9 mouse cellular contexts compared by ENCODE assay signal in the genomic region with DNA sequence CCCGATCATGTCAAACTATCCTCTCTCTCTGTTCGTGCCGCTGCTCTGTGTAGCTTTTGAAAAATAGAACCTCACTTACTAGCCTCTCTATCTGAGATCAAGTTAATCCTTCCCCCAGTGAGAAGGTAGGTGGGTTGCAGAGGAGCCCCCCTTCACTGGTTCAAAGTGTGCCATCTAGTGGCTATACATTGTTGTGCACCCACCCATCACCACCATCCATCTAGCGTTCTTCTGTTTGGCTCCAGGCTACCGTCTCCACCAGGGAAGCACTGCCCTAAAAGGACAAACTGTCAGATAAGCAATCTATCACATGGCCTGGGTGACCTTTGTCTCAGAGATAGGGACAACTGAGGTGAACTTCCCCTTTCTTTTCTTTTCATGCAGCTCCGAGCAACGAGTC.
DNase-seq lines count a peak whose midpoint lies in the region; ATAC-seq and TF ChIP-seq lines count a peak whose summit lies in the region.
"Had no signal": no experiment of that assay in that cellular context is flagged by ENCODE, and none has a peak within 500 bp of the region (broad histone marks: within the 10 kb centered on the region; RNA-seq: fewer than 3 reads in every experiment).

No protein-coding gene starts in this region.

- H3K36me3 ChIP-seq in midbrain, embryonic 10.5 days: no peaks in the 10 kb centered on the region
- peaks cover 23% of the 10 kb centered on the region; the same call in 1 of the 2 replicates for H3K36me3 ChIP-seq in midbrain, embryonic 13.5 days
- H3K36me3 ChIP-seq in lung, embryonic 14.5 days (ENCODE audit: insufficient read depth): no peaks in the 10 kb centered on the region

- H3K27me3 ChIP-seq in midbrain, embryonic 10.5 days (ENCODE audit: low read depth, poor library complexity, severe bottlenecking): no peaks in the 10 kb centered on the region
- H3K27me3 ChIP-seq in midbrain, embryonic 13.5 days: no peaks in the 10 kb centered on the region
- no peaks in the 10 kb centered on the region for H3K27me3 ChIP-seq in lung, embryonic 14.5 days (ENCODE audit: insufficient read depth, low read length)

- peak; percentile 62 for TF ChIP-seq CTCF in cortical plate, adult 2 months (IDR thresholded peaks at IDR 0.05; ENCODE audit: extremely low read depth, insufficient read depth, low read length)
- peak; percentile 84 for TF ChIP-seq CTCF in lung, embryonic 14.5 days (IDR thresholded peaks at IDR 0.05; ENCODE audit: low read depth)

- peak; percentile 36 for DNase-seq in midbrain, embryonic 10.5 days (ENCODE audit: low spot score)
- DNase-seq in adrenal gland, postnatal 10 days: peak; percentile 61
- DNase-seq in heart, postnatal 14 days: peak; percentile 15 to 45
- peak; percentile 79 for DNase-seq in lung, embryonic 14.5 days
- peak; percentile 53 for DNase-seq in testis, postnatal 10 days (ENCODE audit: low spot score)

- no peaks in the 10 kb centered on the region for H3K9me3 ChIP-seq in midbrain, embryonic 10.5 days (replicated peaks)
- no peaks in the 10 kb centered on the region for H3K9me3 ChIP-seq in midbrain, embryonic 13.5 days
- H3K9me3 ChIP-seq in lung, embryonic 14.5 days (ENCODE audit: low read depth, low read length): no peaks in the 10 kb centered on the region

- no peak for ATAC-seq in midbrain, embryonic 13.5 days
- peak; percentile 14; the same call in 1 of the 2 replicates for ATAC-seq in lung, embryonic 14.5 days (ENCODE audit: insufficient read depth)
- ATAC-seq in erythroblast, adult 5-6 weeks (replicated peaks; ENCODE audit: low FRiP score, poor library complexity, severe bottlenecking): no peak

- H3K9ac ChIP-seq in midbrain, embryonic 13.5 days (replicated peaks): no peak overlapping the region
- no peak overlapping the region for H3K9ac ChIP-seq in lung, embryonic 14.5 days

- 58% methylated on average over 7 of the region's 7 CpGs for WGBS in midbrain, embryonic 10.5 days
- WGBS in midbrain, embryonic 13.5 days: 53% methylated on average over 7 of the region's 7 CpGs
- WGBS in lung, embryonic 14.5 days: 50% methylated on average over 7 of the region's 7 CpGs

- no peak for TF ChIP-seq POLR2A in cortical plate, adult 2 months (IDR thresholded peaks at IDR 0.05; ENCODE audit: extremely low read depth, insufficient read depth, low read length)

- no peaks in the 10 kb centered on the region for H3K4me1 ChIP-seq in midbrain, embryonic 10.5 days
- no peaks in the 10 kb centered on the region for H3K4me1 ChIP-seq in midbrain, embryonic 13.5 days (replicated peaks)
- H3K4me1 ChIP-seq in cortical plate, adult 2 months (ENCODE audit: control insufficient read depth, insufficient read depth, low read length): peaks cover 2% of the 10 kb centered on the region; the same call in 1 of the 2 replicates
- H3K4me1 ChIP-seq in lung, embryonic 14.5 days (ENCODE audit: insufficient read depth): no peaks in the 10 kb centered on the region

- H3K4me3 ChIP-seq in midbrain, embryonic 10.5 days: no peak overlapping the region
- H3K4me3 ChIP-seq in midbrain, embryonic 13.5 days (replicated peaks): no peak overlapping the region
- no peak overlapping the region for H3K4me3 ChIP-seq in cortical plate, adult 2 months (ENCODE audit: insufficient read depth, low read length)
- no peak overlapping the region for H3K4me3 ChIP-seq in lung, embryonic 14.5 days (ENCODE audit: low read depth, low read length)
- H3K4me3 ChIP-seq: myocyte had no signal

- intact Hi-C loops in heart, postnatal 14 days (cut with DNase I): loop anchor here (2.0 kb wide), 1 partner anchor 260 kb away; no protein-coding TSS in a partner anchor

- no peak overlapping the region for H3K4me2 ChIP-seq in midbrain, embryonic 13.5 days (replicated peaks)
- H3K4me2 ChIP-seq in lung, embryonic 14.5 days: no peak overlapping the region

- no peak overlapping the region for H3K27ac ChIP-seq in midbrain, embryonic 10.5 days (replicated peaks)
- H3K27ac ChIP-seq in midbrain, embryonic 13.5 days: no peak overlapping the region
- H3K27ac ChIP-seq in cortical plate, adult 2 months (ENCODE audit: insufficient read depth, low read length): no peak overlapping the region
- no peak overlapping the region for H3K27ac ChIP-seq in lung, embryonic 14.5 days (ENCODE audit: low read depth)
